In genomic region chr4:9028475-9028874, GRCm38 (mm10) we compare ENCODE assay signal across 8 mouse cellular contexts.
A peak's percentile ranks its signal among the peaks of the same experiment; 100 is the strongest.
DNase-seq lines count a peak whose midpoint lies in the region; ATAC-seq and TF ChIP-seq lines count a peak whose summit lies in the region.

No protein-coding gene starts in this region.

- H3K27ac ChIP-seq in intestine, embryonic 15.5 days, result no peak overlapping the region
- H3K27ac ChIP-seq in liver, postnatal 0 days (ENCODE audit: low read depth), result no peak overlapping the region

- H3K36me3 ChIP-seq in megakaryocyte, embryonic 14.5 days (replicated peaks; ENCODE audit: low read length), result no peaks in the 10 kb centered on the region
- no peaks in the 10 kb centered on the region for H3K36me3 ChIP-seq in intestine, embryonic 15.5 days
- H3K36me3 ChIP-seq in liver, postnatal 0 days (replicated peaks; ENCODE audit: insufficient read depth, low read length), result no peaks in the 10 kb centered on the region

- peak; percentile 38 to 59 for DNase-seq in cerebellum, adult 18-20 months
- peak; percentile 59 for DNase-seq in forelimb bud, embryonic 11.5 days (ENCODE audit: low read depth, low spot score)
- peak; percentile 23 for DNase-seq in liver, postnatal 0 days
- DNase-seq in retina, postnatal 1 day, result peak; percentile 91
- no peak for DNase-seq in spleen, postnatal 36 days (ENCODE audit: low spot score in 2 of 2)

- no peak for TF ChIP-seq CTCF in liver, postnatal 0 days (IDR thresholded peaks at IDR 0.05; ENCODE audit: low read depth)

- peak overlapping the region; percentile 93 for H3K4me2 ChIP-seq in intestine, embryonic 15.5 days (replicated peaks)
- peak overlapping the region; percentile 92 for H3K4me2 ChIP-seq in liver, postnatal 0 days (ENCODE audit: low read depth, low read length)

- 1% methylated on average over 12 of the region's 12 CpGs for WGBS in intestine, embryonic 15.5 days
- WGBS in liver, postnatal 0 days (ENCODE audit: insufficient replicate concordance), result 1% methylated on average over 12 of the region's 12 CpGs

- peaks cover 43% of the 10 kb centered on the region for H3K4me1 ChIP-seq in megakaryocyte, embryonic 14.5 days
- peaks cover 8% of the 10 kb centered on the region for H3K4me1 ChIP-seq in intestine, embryonic 15.5 days (replicated peaks)
- H3K4me1 ChIP-seq in liver, postnatal 0 days (ENCODE audit: insufficient read depth), result peaks cover 6% of the 10 kb centered on the region; the same call in 1 of the 2 replicates

- peak overlapping the region; percentile 92 for H3K4me3 ChIP-seq in megakaryocyte, embryonic 14.5 days (replicated peaks)
- peak overlapping the region; percentile 37 for H3K4me3 ChIP-seq in intestine, embryonic 15.5 days (replicated peaks)
- H3K4me3 ChIP-seq in liver, postnatal 0 days (ENCODE audit: low read depth, low read length), result peak overlapping the region; percentile 51

- peaks cover 17% of the 10 kb centered on the region for H3K27me3 ChIP-seq in megakaryocyte, embryonic 14.5 days (replicated peaks)
- H3K27me3 ChIP-seq in intestine, embryonic 15.5 days (replicated peaks), result no peaks in the 10 kb centered on the region
- H3K27me3 ChIP-seq in liver, postnatal 0 days (ENCODE audit: insufficient read depth, low read length), result no peaks in the 10 kb centered on the region

- peaks cover 7% of the 10 kb centered on the region for H3K9me3 ChIP-seq in megakaryocyte, embryonic 14.5 days
- H3K9me3 ChIP-seq in intestine, embryonic 15.5 days, result no peaks in the 10 kb centered on the region
- H3K9me3 ChIP-seq in liver, postnatal 0 days (ENCODE audit: low read length), result no peaks in the 10 kb centered on the region

- no peak for ATAC-seq in megakaryocyte, adult 5-6 weeks (ENCODE audit: poor library complexity, severe bottlenecking)
- ATAC-seq in intestine, embryonic 15.5 days, result no peak
- ATAC-seq in liver, postnatal 0 days, result no peak

- no peak for TF ChIP-seq EP300 in liver, postnatal 0 days (IDR thresholded peaks at IDR 0.05; ENCODE audit: low read depth)

- peak overlapping the region; percentile 44 for H3K9ac ChIP-seq in intestine, embryonic 15.5 days
- H3K9ac ChIP-seq in liver, postnatal 0 days (replicated peaks), result peak overlapping the region; percentile 56

Comparison
In these comparisons a context has a peak if more than half of its experiments do, and no peak if none do; other contexts are left out.
1. H3K4me3 ChIP-seq: peak in every context shown above with its lines; median percentile 92 in megakaryocyte, embryonic 14.5 days; 51 in liver, postnatal 0 days; 37 in intestine, embryonic 15.5 days.
2. DNase-seq: peak in cerebellum, adult 18-20 months (2 of 2), forelimb bud, embryonic 11.5 days (single experiment), liver, postnatal 0 days (single experiment) and retina, postnatal 1 day (single experiment); none in spleen, postnatal 36 days (0 of 2).